Mouse (Mus musculus) adrenal gland, adult 8-10 months (tissue): Measurements from ENCODE around the gene Sprr2a1. TPM values are rescaled to one million over a fixed set of nuclear protein-coding genes. Genes with fewer than 3 reads are reported as not detected.
"Not testable (repeated sequence)": the region's sequence is repeated elsewhere in the genome, so short reads cannot be mapped to it uniquely, and the experiment has no call there.

ENCODE experiments used
- DNase-seq: peaks from one replicate; pipeline ENCODE4 v3.0.0; 2022
- total RNA-seq, 4 experiments: library from RNA; stranded (reverse); gene quantifications; 2 replicates each; pipeline ENCODE4 v1.2.4; 2022

The Sprr2a1 gene
- not detected for total RNA-seq

DNA sequence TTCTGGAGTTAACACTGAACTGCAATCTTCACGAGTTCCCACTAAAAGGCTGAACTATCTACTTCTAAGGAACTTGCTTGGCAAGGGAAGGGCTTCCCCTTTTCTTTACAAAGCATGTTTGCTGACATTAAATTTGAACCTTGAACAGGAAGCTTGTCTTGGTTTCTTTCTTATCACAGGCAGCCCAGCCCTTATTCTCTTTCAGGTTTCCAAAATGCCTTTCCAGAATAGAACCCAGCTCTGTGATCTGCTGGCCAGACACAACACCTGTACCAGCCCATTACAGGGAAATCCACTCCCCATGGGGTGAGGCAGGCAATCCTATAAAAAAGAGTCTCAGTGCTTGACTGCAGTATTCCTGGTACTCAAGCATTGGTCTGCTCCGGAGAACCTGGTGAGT is at the start of gene Sprr2a1, which contains the start of gene Sprr2a2:
Gene Sprr2a1 (plus strand): TSS at position 231 of the 400 bp plus-strand sequence.
Gene Sprr2a2 (plus strand): TSS at position 352 of the 400 bp plus-strand sequence.
- not testable (repeated sequence) for DNase-seq

- no peak for DNase-seq
Measured at GRCm38 (mm10) chr3:92169847-92170246, 45.8 kb upstream of the Sprr2a1 start.

- DNase-seq: no peak
Measured at GRCm38 (mm10) chr3:92176880-92177279, 38.7 kb upstream of the Sprr2a1 start.

DNA sequence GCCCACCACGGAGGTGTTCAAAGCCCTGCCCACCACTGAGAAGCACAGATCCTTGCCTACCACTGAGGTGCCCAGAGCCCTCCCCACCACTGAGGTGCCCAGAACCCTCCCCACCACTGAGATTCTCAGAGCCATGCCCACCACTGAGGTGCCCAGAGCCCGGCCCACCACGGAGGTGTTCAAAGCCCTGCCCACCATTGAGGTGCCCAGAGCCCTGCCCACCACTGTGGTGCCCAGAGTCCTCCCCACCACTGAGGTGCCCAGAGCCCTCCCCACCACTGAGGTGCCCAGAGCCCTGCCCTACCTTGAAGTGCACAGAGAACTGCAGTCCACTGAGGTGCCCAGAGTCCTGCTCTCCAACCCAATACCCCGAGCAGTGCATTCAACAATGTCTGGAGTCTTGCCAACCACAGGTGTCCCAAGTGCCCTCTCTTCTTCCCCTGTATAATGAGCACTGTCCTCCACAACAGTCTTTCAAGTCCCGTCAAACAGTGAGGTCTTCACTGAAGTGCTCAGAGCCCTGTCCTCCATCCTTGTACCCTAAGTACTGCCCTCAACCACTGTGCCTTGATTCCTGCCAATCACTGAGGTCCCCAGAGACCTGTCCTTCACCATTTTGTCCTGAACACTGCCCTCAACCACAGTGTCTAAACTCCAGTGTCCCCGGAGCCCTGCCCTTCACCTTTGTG is 19.9 kb upstream of the Sprr2a1 start:
- DNase-seq: no peak

GRCm38 (mm10) chr3:92211133-92211925 is 4.3 kb upstream of the Sprr2a1 start:
- DNase-seq: not testable (repeated sequence)

DNA sequence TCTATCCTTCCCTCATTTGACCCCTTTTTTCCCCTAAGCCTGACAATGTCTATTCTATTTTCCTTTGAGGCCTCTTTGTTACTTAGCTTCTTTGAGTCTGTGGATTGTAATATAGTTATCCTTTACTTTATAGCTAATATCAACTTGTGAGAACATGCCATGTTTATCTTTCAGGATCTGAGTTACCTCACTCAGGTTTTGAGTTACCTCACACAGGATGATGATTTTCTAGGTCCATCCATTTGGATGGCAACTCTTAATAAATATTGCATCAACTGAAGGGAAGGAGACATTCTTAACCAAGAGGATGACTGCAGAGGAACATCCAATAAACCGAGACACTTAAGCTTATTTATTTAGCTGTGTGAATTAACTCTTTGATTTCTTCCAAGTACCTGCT is 3.5 kb upstream of the Sprr2a1 start:
- not testable (repeated sequence) for DNase-seq

GRCm38 (mm10) chr3:92213651-92214050 is 1.9 kb upstream of the Sprr2a1 start:
- DNase-seq: not testable (repeated sequence)

DNA sequence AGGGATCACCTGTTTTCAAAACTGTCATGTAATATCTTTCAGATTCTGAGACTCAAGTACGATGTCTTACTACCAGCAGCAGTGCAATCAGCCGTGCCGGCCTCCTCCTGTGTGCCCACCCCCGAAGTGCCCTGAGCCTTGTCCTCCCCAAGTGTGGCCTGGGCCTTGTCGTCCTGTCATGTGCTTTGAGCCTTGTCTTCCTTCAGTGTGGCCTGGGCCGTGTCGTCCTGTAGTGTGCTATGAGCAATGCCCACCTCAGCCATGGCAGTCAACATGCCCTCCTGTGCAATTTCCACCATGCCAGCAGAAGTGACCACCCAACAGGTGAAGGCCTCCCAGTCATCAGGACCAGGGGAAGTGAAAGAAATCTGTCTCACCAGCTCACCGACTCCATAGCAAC is 3.4 kb downstream of the Sprr2a1 start:
- not testable (repeated sequence) for DNase-seq

GRCm38 (mm10) chr3:92223708-92224107 is 8.1 kb downstream of the Sprr2a1 start:
- DNase-seq: not testable (repeated sequence)

- peak; percentile 0 for DNase-seq
Measured at GRCm38 (mm10) chr3:92227410-92227809, 11.8 kb downstream of the Sprr2a1 start.

- not testable (repeated sequence) for DNase-seq
Measured at GRCm38 (mm10) chr3:92236463-92237189, 21.0 kb downstream of the Sprr2a1 start.

GRCm38 (mm10) chr3:92238736-92239135 is 23.1 kb downstream of the Sprr2a1 start:
- not testable (repeated sequence) for DNase-seq

GRCm38 (mm10) chr3:92239197-92239596 is 23.6 kb downstream of the Sprr2a1 start:
- DNase-seq: not testable (repeated sequence)

- DNase-seq: not testable (repeated sequence)
Measured at GRCm38 (mm10) chr3:92244833-92245232, 29.2 kb downstream of the Sprr2a1 start.

DNA sequence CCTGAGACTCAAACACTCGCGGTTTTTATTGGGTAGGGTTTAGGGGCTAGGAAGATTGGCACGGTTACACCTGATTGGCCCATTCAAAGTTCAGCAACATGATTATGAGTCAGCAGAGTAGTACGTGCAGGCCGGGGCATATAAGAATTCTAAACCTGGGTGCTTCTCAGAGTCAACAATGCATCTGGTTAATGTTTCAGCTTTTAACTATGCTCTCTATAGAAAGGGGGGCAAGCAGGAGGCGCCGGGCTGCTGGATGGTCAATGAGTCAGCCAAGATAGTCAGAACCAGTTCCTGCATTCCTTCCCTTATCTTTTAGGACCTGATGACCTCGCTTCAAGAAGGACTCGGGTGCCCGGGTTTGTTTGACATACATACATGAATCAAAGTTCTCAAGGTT is 30.6 kb downstream of the Sprr2a1 start:
- not testable (repeated sequence) for DNase-seq

GRCm38 (mm10) chr3:92248494-92248893 is 32.9 kb downstream of the Sprr2a1 start:
- DNase-seq: not testable (repeated sequence)

GRCm38 (mm10) chr3:92250450-92250849 is 34.9 kb downstream of the Sprr2a1 start:
- not testable (repeated sequence) for DNase-seq

DNA sequence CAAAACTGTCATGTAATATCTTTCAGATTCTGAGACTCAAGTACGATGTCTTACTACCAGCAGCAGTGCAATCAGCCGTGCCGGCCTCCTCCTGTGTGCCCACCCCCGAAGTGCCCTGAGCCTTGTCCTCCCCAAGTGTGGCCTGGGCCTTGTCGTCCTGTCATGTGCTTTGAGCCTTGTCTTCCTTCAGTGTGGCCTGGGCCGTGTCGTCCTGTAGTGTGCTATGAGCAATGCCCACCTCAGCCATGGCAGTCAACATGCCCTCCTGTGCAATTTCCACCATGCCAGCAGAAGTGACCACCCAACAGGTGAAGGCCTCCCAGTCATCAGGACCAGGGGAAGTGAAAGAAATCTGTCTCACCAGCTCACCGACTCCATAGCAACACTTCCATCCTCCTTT is 38.3 kb downstream of the Sprr2a1 start:
- DNase-seq: not testable (repeated sequence)

DNA sequence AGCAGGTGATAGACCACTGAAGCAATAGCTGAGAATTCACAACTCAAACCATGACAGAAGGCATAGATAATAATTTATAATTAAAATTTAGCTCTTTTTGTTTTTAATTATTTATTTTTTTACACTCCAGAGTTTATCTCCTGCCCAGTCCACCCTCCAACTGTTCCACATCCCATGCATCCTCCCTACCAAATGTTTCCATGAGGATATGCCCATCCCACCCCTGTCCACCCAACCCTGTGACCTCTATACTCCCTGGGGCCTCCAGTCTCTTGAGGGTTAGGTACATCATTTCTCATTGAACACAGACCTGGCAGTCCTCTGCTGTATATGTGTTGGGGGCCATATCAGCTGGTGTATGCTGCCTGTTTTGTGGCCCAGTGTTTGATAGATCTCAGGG is 42.9 kb downstream of the Sprr2a1 start:
- DNase-seq: not testable (repeated sequence)

GRCm38 (mm10) chr3:92263462-92263861 is 47.9 kb downstream of the Sprr2a1 start:
- DNase-seq: not testable (repeated sequence)
